Mouse (Mus musculus): ENCODE measurements around the gene Gng8. TPM values are rescaled to one million over a fixed set of nuclear protein-coding genes. Genes with fewer than 3 reads are reported as not detected.

Gene Gng8
- polyA plus RNA-seq, 1 experiment, result 10.3 TPM

GRCm38 (mm10) chr7:16885271-16885776, 6.3 kb upstream of the Gng8 start:
- TF ChIP-seq CTCF (IDR thresholded peaks at IDR 0.05; ENCODE audit: control insufficient read depth, insufficient read depth, insufficient replicate concordance, low read depth, low read length) (no peak), POLR2A (IDR thresholded peaks at IDR 0.05; ENCODE audit: control insufficient read depth, low read depth, low read length) (no peak)
- H3K36me3 ChIP-seq (ENCODE audit: control insufficient read depth, insufficient read depth, low read length), result no peaks in the 10 kb centered on the region; the same call in 1 of the 2 replicates
- H3K4me3 ChIP-seq (ENCODE audit: control insufficient read depth, low read depth, low read length), result peak overlapping the region; percentile 89
- peaks cover 17% of the 10 kb centered on the region for H3K4me1 ChIP-seq (ENCODE audit: control insufficient read depth, insufficient read depth, low read length)
- no peaks in the 10 kb centered on the region; the same call in 1 of the 2 replicates for H3K27me3 ChIP-seq (ENCODE audit: control insufficient read depth, insufficient read depth, low read length)
- no peak overlapping the region for H3K27ac ChIP-seq (ENCODE audit: control insufficient read depth, insufficient read depth, low read depth, low read length)

- no peaks in the 10 kb centered on the region; the same call in 1 of the 2 replicates for H3K27me3 ChIP-seq (ENCODE audit: control insufficient read depth, insufficient read depth, low read length)
- peak overlapping the region; percentile 47 for H3K27ac ChIP-seq (ENCODE audit: control insufficient read depth, insufficient read depth, low read depth, low read length)
- H3K4me1 ChIP-seq (ENCODE audit: control insufficient read depth, insufficient read depth, low read length), result peaks cover 21% of the 10 kb centered on the region
- H3K36me3 ChIP-seq (ENCODE audit: control insufficient read depth, insufficient read depth, low read length), result no peaks in the 10 kb centered on the region; the same call in 1 of the 2 replicates
- peak overlapping the region; percentile 89 for H3K4me3 ChIP-seq (ENCODE audit: control insufficient read depth, low read depth, low read length)
- TF ChIP-seq POLR2A (IDR thresholded peaks at IDR 0.05; ENCODE audit: control insufficient read depth, low read depth, low read length) (peak; percentile 59), CTCF (IDR thresholded peaks at IDR 0.05; ENCODE audit: control insufficient read depth, insufficient read depth, insufficient replicate concordance, low read depth, low read length) (no peak)
Observed at GRCm38 (mm10) chr7:16885905-16886304, 5.7 kb upstream of the Gng8 start.

- Histone ChIP-seq H3K27me3 (ENCODE audit: control insufficient read depth, insufficient read depth, low read length) (no peaks in the 10 kb centered on the region; the same call in 1 of the 2 replicates), H3K4me1 (ENCODE audit: control insufficient read depth, insufficient read depth, low read length) (peaks cover 34% of the 10 kb centered on the region), H3K27ac (ENCODE audit: control insufficient read depth, insufficient read depth, low read depth, low read length) (peak overlapping the region; percentile 51), H3K4me3 (ENCODE audit: control insufficient read depth, low read depth, low read length) (peak overlapping the region; percentile 32), H3K36me3 (ENCODE audit: control insufficient read depth, insufficient read depth, low read length) (no peaks in the 10 kb centered on the region; the same call in 1 of the 2 replicates)
- TF ChIP-seq POLR2A (IDR thresholded peaks at IDR 0.05; ENCODE audit: control insufficient read depth, low read depth, low read length) (no peak), CTCF (IDR thresholded peaks at IDR 0.05; ENCODE audit: control insufficient read depth, insufficient read depth, insufficient replicate concordance, low read depth, low read length) (no peak)
Observed at GRCm38 (mm10) chr7:16890536-16890935, 1.1 kb upstream of the Gng8 start.

- H3K27me3 ChIP-seq (ENCODE audit: control insufficient read depth, insufficient read depth, low read length), result no peaks in the 10 kb centered on the region; the same call in 1 of the 2 replicates
- peak overlapping the region; percentile 51 for H3K27ac ChIP-seq (ENCODE audit: control insufficient read depth, insufficient read depth, low read depth, low read length)
- H3K4me1 ChIP-seq (ENCODE audit: control insufficient read depth, insufficient read depth, low read length), result peaks cover 35% of the 10 kb centered on the region
- TF ChIP-seq CTCF (IDR thresholded peaks at IDR 0.05; ENCODE audit: control insufficient read depth, insufficient read depth, insufficient replicate concordance, low read depth, low read length), result no peak
- no peak for TF ChIP-seq POLR2A (IDR thresholded peaks at IDR 0.05; ENCODE audit: control insufficient read depth, low read depth, low read length)
- H3K36me3 ChIP-seq (ENCODE audit: control insufficient read depth, insufficient read depth, low read length), result no peaks in the 10 kb centered on the region; the same call in 1 of the 2 replicates
- H3K4me3 ChIP-seq (ENCODE audit: control insufficient read depth, low read depth, low read length), result peak overlapping the region; percentile 32
Observed at GRCm38 (mm10) chr7:16890944-16891343, 642 bp upstream of the Gng8 start.

GRCm38 (mm10) chr7:16892352-16892730, 755 bp downstream of the Gng8 start:
- Histone ChIP-seq H3K4me1 (ENCODE audit: control insufficient read depth, insufficient read depth, low read length) (peaks cover 28% of the 10 kb centered on the region), H3K27me3 (ENCODE audit: control insufficient read depth, insufficient read depth, low read length) (no peaks in the 10 kb centered on the region), H3K4me3 (ENCODE audit: control insufficient read depth, low read depth, low read length) (no peak overlapping the region), H3K27ac (ENCODE audit: control insufficient read depth, insufficient read depth, low read depth, low read length) (no peak overlapping the region), H3K36me3 (ENCODE audit: control insufficient read depth, insufficient read depth, low read length) (no peaks in the 10 kb centered on the region)
- TF ChIP-seq POLR2A (IDR thresholded peaks at IDR 0.05; ENCODE audit: control insufficient read depth, low read depth, low read length), result no peak
- TF ChIP-seq CTCF (IDR thresholded peaks at IDR 0.05; ENCODE audit: control insufficient read depth, insufficient read depth, insufficient replicate concordance, low read depth, low read length), result no peak

- TF ChIP-seq CTCF (IDR thresholded peaks at IDR 0.05; ENCODE audit: control insufficient read depth, insufficient read depth, insufficient replicate concordance, low read depth, low read length), result no peak
- TF ChIP-seq POLR2A (IDR thresholded peaks at IDR 0.05; ENCODE audit: control insufficient read depth, low read depth, low read length), result no peak
- Histone ChIP-seq H3K36me3 (ENCODE audit: control insufficient read depth, insufficient read depth, low read length) (no peaks in the 10 kb centered on the region), H3K4me1 (ENCODE audit: control insufficient read depth, insufficient read depth, low read length) (peaks cover 28% of the 10 kb centered on the region), H3K27me3 (ENCODE audit: control insufficient read depth, insufficient read depth, low read length) (no peaks in the 10 kb centered on the region), H3K27ac (ENCODE audit: control insufficient read depth, insufficient read depth, low read depth, low read length) (no peak overlapping the region), H3K4me3 (ENCODE audit: control insufficient read depth, low read depth, low read length) (no peak overlapping the region)
Observed at GRCm38 (mm10) chr7:16893612-16894011, 2.0 kb downstream of the Gng8 start.

GRCm38 (mm10) chr7:16894279-16894678, 2.7 kb downstream of the Gng8 start:
- Histone ChIP-seq H3K27ac (ENCODE audit: control insufficient read depth, insufficient read depth, low read depth, low read length) (no peak overlapping the region), H3K27me3 (ENCODE audit: control insufficient read depth, insufficient read depth, low read length) (no peaks in the 10 kb centered on the region), H3K36me3 (ENCODE audit: control insufficient read depth, insufficient read depth, low read length) (no peaks in the 10 kb centered on the region), H3K4me3 (ENCODE audit: control insufficient read depth, low read depth, low read length) (no peak overlapping the region), H3K4me1 (ENCODE audit: control insufficient read depth, insufficient read depth, low read length) (peaks cover 28% of the 10 kb centered on the region)
- TF ChIP-seq CTCF (IDR thresholded peaks at IDR 0.05; ENCODE audit: control insufficient read depth, insufficient read depth, insufficient replicate concordance, low read depth, low read length) (no peak), POLR2A (IDR thresholded peaks at IDR 0.05; ENCODE audit: control insufficient read depth, low read depth, low read length) (no peak)

All from testis, adult 2 months (tissue).